Mouse (Mus musculus): Measurements from ENCODE around the gene Zfp146. TPM values are rescaled to one million over a fixed set of nuclear protein-coding genes. Genes with fewer than 3 reads are reported as not detected.

The Zfp146 gene
- polyA plus RNA-seq, 1 experiment from 2014 or later, result 17.5 TPM

GRCm38 (mm10) chr7:30199498-30200139, 30.1 kb upstream of the Zfp146 start:
- Histone ChIP-seq H3K4me2 (no peak overlapping the region), H3K4me3 (no peak overlapping the region), H3K36me3 (no peaks in the 10 kb centered on the region), H3K27me3 (no peaks in the 10 kb centered on the region), H3K4me1 (replicated peaks) (peaks cover 16% of the 10 kb centered on the region), H3K9me3 (no peaks in the 10 kb centered on the region), H3K9ac (no peak overlapping the region), H3K27ac (no peak overlapping the region)
- ATAC-seq (ENCODE audit: low FRiP score), result no peak
- 79% methylated on average over 18 of the region's 18 CpGs for WGBS

- H3K9me3 ChIP-seq, result no peaks in the 10 kb centered on the region
- H3K27ac ChIP-seq, result no peak within 1 kb of the TSS
- ATAC-seq (ENCODE audit: low FRiP score), result no peak
- no peaks in the 10 kb centered on the region for H3K36me3 ChIP-seq
- no peaks in the 10 kb centered on the region for H3K27me3 ChIP-seq
- peaks cover 17% of the 10 kb centered on the region for H3K4me1 ChIP-seq (replicated peaks)
- H3K4me2 ChIP-seq, result peak within 1 kb of the TSS; percentile 27; the same call in 1 of the 2 replicates
- H3K9ac ChIP-seq, result peak within 1 kb of the TSS; percentile 24
- H3K4me3 ChIP-seq, result peak within 1 kb of the TSS; percentile 12; the same call in 1 of the 2 replicates
- 8% methylated on average over 8 of the region's 8 CpGs for WGBS
Measured at GRCm38 (mm10) chr7:30198481-30198971, 29.0 kb upstream of the Zfp146 start, which contains the start of gene Capns1. Capns1 (minus strand) TSS chr7:30198811.

- Histone ChIP-seq H3K4me1 (replicated peaks) (peaks cover 26% of the 10 kb centered on the region), H3K9me3 (no peaks in the 10 kb centered on the region), H3K9ac (no peak overlapping the region), H3K4me3 (no peak overlapping the region), H3K4me2 (no peak overlapping the region), H3K27me3 (no peaks in the 10 kb centered on the region), H3K36me3 (no peaks in the 10 kb centered on the region), H3K27ac (no peak overlapping the region)
- 77% methylated on average over 5 of the region's 5 CpGs for WGBS
- ATAC-seq (ENCODE audit: low FRiP score), result no peak
Measured at GRCm38 (mm10) chr7:30197592-30198129, 28.1 kb upstream of the Zfp146 start.

GRCm38 (mm10) chr7:30196171-30196570, 26.6 kb upstream of the Zfp146 start:
- Histone ChIP-seq H3K4me3 (no peak overlapping the region), H3K9me3 (no peaks in the 10 kb centered on the region), H3K4me1 (replicated peaks) (peaks cover 25% of the 10 kb centered on the region), H3K27me3 (no peaks in the 10 kb centered on the region), H3K4me2 (no peak overlapping the region), H3K36me3 (peaks cover 13% of the 10 kb centered on the region), H3K27ac (no peak overlapping the region), H3K9ac (no peak overlapping the region)
- 83% methylated on average over 6 of the region's 6 CpGs for WGBS
- ATAC-seq (ENCODE audit: low FRiP score), result no peak

GRCm38 (mm10) chr7:30195461-30195860, 25.9 kb upstream of the Zfp146 start:
- peak overlapping the region; percentile 88 for H3K4me2 ChIP-seq
- 75% methylated on average over 6 of the region's 6 CpGs for WGBS
- H3K36me3 ChIP-seq, result peaks cover 20% of the 10 kb centered on the region
- peaks cover 25% of the 10 kb centered on the region for H3K4me1 ChIP-seq (replicated peaks)
- H3K27ac ChIP-seq, result 0 out of 2 replicates have a peak overlapping the region, but pooled peaks have one; percentile 89
- H3K27me3 ChIP-seq, result no peaks in the 10 kb centered on the region
- H3K4me3 ChIP-seq, result no peak overlapping the region
- no peaks in the 10 kb centered on the region for H3K9me3 ChIP-seq
- ATAC-seq (ENCODE audit: low FRiP score), result no peak
- H3K9ac ChIP-seq, result peak overlapping the region; percentile 88

GRCm38 (mm10) chr7:30194884-30195283, 25.3 kb upstream of the Zfp146 start:
- Histone ChIP-seq H3K36me3 (peaks cover 26% of the 10 kb centered on the region), H3K4me2 (peak overlapping the region; percentile 88), H3K4me3 (peak overlapping the region; percentile 80), H3K4me1 (replicated peaks) (peaks cover 25% of the 10 kb centered on the region), H3K27ac (peak overlapping the region; percentile 89), H3K9ac (peak overlapping the region; percentile 88), H3K9me3 (no peaks in the 10 kb centered on the region), H3K27me3 (no peaks in the 10 kb centered on the region)
- WGBS, result 0% methylated on average over 28 of the region's 28 CpGs
- ATAC-seq (ENCODE audit: low FRiP score), result peak; percentile 85

GRCm38 (mm10) chr7:30194101-30194831, 24.7 kb upstream of the Zfp146 start:
- peak; percentile 29 for ATAC-seq (ENCODE audit: low FRiP score)
- no peaks in the 10 kb centered on the region for H3K9me3 ChIP-seq
- peaks cover 25% of the 10 kb centered on the region for H3K4me1 ChIP-seq (replicated peaks)
- H3K9ac ChIP-seq, result peak overlapping the region; percentile 88
- peak overlapping the region; percentile 80 for H3K4me3 ChIP-seq
- peak overlapping the region; percentile 89 for H3K27ac ChIP-seq
- no peaks in the 10 kb centered on the region for H3K27me3 ChIP-seq
- H3K4me2 ChIP-seq, result peak overlapping the region; percentile 88
- WGBS, result 1% methylated on average over 26 of the region's 26 CpGs
- peaks cover 29% of the 10 kb centered on the region for H3K36me3 ChIP-seq

GRCm38 (mm10) chr7:30193581-30194100, 24.1 kb upstream of the Zfp146 start:
- under 1% methylated on average over 24 of the region's 26 CpGs for WGBS
- peaks cover 35% of the 10 kb centered on the region for H3K36me3 ChIP-seq
- peak overlapping the region; percentile 88 for H3K4me2 ChIP-seq
- no peaks in the 10 kb centered on the region for H3K9me3 ChIP-seq
- peak; percentile 58 for ATAC-seq (ENCODE audit: low FRiP score)
- H3K27me3 ChIP-seq, result no peaks in the 10 kb centered on the region
- peaks cover 23% of the 10 kb centered on the region for H3K4me1 ChIP-seq (replicated peaks)
- peak overlapping the region; percentile 89 for H3K27ac ChIP-seq
- H3K4me3 ChIP-seq, result peak overlapping the region; percentile 80
- H3K9ac ChIP-seq, result peak overlapping the region; percentile 88

- Histone ChIP-seq H3K4me1 (replicated peaks) (peaks cover 19% of the 10 kb centered on the region), H3K4me3 (peak overlapping the region; percentile 80), H3K9ac (peak overlapping the region; percentile 88), H3K27me3 (no peaks in the 10 kb centered on the region), H3K9me3 (no peaks in the 10 kb centered on the region), H3K36me3 (peaks cover 41% of the 10 kb centered on the region), H3K27ac (0 out of 2 replicates have a peak overlapping the region, but pooled peaks have one; percentile 89), H3K4me2 (peak overlapping the region; percentile 88)
- 0 out of 2 replicates have a peak, but pooled peaks have one; percentile 0 for ATAC-seq (ENCODE audit: low FRiP score)
- 25% methylated on average over 9 of the region's 9 CpGs for WGBS
Measured at GRCm38 (mm10) chr7:30193013-30193412, 23.5 kb upstream of the Zfp146 start.

GRCm38 (mm10) chr7:30192088-30192487, 22.5 kb upstream of the Zfp146 start:
- ATAC-seq (ENCODE audit: low FRiP score), result no peak
- Histone ChIP-seq H3K4me3 (no peak overlapping the region), H3K36me3 (peaks cover 50% of the 10 kb centered on the region), H3K9me3 (no peaks in the 10 kb centered on the region), H3K4me1 (replicated peaks) (peaks cover 19% of the 10 kb centered on the region), H3K27ac (no peak overlapping the region), H3K27me3 (no peaks in the 10 kb centered on the region), H3K4me2 (no peak overlapping the region), H3K9ac (no peak overlapping the region)
- 90% methylated on average over 12 of the region's 12 CpGs for WGBS

- peaks cover 72% of the 10 kb centered on the region for H3K36me3 ChIP-seq
- H3K27ac ChIP-seq, result no peak overlapping the region
- peaks cover 18% of the 10 kb centered on the region for H3K4me1 ChIP-seq (replicated peaks)
- no peak overlapping the region for H3K4me3 ChIP-seq
- ATAC-seq (ENCODE audit: low FRiP score), result no peak
- no peaks in the 10 kb centered on the region for H3K27me3 ChIP-seq
- 90% methylated on average over 4 of the region's 4 CpGs for WGBS
- H3K9me3 ChIP-seq, result no peaks in the 10 kb centered on the region
- no peak overlapping the region for H3K9ac ChIP-seq
- no peak overlapping the region for H3K4me2 ChIP-seq
Measured at GRCm38 (mm10) chr7:30189116-30189491, 19.6 kb upstream of the Zfp146 start.
